Mouse (Mus musculus) T-helper 17 cell (primary cell): ENCODE results near the gene Col18a1.

Experiments
- in situ Hi-C, 2 experiments: fragments of 300-600 bp; cut with MboI, MseI; formaldehyde crosslinking; loops; 1 replicate in 1 of 2; 2 replicates in 1 of 2; pipeline ENCODE4 v1.15.1; 2025; ENCODE audit warnings: high pct_unique_total_duplicates in 2 of 2

Gene Col18a1

GRCm38 (mm10) chr10:77136205-77136604 is 30.1 kb downstream of the Col18a1 start:
- in situ Hi-C loops = loop anchor here in 1 of 2 experiments (10.0 kb wide), 1 partner anchor 329 kb away; no protein-coding TSS in a partner anchor

GRCm38 (mm10) chr10:77135274-77135829 is 31.0 kb downstream of the Col18a1 start:
- in situ Hi-C loops = loop anchor here in 1 of 2 experiments (10.0 kb wide), 1 partner anchor 329 kb away; no protein-coding TSS in a partner anchor

DNA sequence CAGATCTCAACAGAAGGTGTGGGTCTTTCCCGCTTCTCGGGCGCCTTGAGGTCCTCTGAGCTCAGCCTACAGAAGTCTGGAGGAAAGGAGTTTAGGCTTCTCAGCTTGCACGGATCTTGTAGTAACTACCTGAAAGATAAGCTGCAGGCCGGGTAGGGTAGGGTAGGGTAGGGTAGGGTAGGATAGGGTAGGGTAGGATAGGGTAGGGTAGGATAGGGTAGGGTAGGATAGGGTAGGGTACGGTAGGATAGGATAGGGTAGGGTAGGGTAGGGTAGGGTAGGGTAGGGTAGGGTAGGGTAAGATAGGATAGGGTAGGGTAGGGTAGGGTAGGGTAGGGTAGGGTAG is 31.6 kb downstream of the Col18a1 start:
- in situ Hi-C loops = loop anchor here (5.0 to 10.0 kb wide), 2 partner anchors 118 to 330 kb away; no protein-coding TSS in a partner anchor

DNA sequence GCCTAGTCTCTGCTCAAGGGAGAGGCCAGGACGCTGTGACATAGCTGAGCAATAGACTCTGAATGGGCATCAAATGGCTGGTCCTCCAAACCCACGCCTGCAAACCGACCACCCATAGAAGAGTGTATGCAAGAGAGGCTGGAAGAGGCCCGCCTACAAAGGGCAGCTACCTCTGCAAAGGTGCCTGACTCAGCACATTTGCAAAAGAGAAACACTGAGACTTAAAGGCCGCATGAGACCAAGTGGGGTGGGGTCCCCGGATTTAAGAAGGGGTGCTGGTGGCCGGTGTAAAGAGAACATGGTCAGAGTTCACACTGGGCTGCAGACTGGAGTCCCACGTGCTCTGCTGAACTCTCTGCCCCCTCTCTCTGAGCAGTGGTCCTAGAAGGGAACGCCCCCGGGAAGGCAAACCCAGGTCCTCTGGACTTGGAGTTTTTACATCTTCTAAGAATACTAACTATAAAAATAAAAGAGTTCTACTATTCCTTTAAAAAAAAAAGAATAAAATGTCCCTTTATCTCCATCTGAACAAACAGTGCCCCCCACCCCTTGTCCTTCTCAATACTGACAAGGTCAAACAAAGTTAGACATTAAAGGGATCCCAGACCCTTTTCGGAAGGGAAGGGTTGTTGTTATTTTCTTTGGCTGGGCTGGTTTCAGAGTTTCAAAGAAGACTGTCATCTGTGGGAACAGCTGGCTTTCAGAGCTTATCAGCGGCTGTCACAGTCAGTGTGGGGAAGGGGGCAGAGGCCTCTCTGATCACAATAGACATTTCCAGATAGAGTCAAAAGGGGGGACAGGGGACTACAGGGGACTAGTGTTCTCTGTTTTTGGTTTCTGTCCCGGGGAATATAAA is 32.2 kb downstream of the Col18a1 start:
- in situ Hi-C loops = loop anchor here (5.0 to 10.0 kb wide), 2 partner anchors 118 to 331 kb away; no protein-coding TSS in a partner anchor

DNA sequence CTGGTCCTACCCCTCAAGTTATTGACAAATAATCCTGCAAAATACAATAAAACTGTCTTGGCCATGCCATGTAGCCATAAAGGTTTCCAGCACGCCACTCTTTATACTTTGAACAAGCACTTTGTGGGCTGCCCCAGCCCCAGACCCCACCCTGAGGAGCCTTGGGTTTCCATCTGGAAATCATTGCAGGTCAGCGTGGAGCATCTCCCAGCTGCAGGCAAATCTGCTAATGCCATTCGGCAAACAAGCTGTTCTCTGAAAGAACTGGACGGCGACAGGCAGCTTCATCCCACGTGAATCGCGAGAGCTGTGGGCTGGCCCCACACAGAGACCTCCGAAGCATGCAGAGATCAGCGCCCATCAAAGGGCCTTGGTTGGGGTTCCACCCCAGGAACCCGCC is 34.2 kb downstream of the Col18a1 start:
- in situ Hi-C loops = loop anchor here (5.0 to 10.0 kb wide), 2 partner anchors 120 to 333 kb away; no protein-coding TSS in a partner anchor

DNA sequence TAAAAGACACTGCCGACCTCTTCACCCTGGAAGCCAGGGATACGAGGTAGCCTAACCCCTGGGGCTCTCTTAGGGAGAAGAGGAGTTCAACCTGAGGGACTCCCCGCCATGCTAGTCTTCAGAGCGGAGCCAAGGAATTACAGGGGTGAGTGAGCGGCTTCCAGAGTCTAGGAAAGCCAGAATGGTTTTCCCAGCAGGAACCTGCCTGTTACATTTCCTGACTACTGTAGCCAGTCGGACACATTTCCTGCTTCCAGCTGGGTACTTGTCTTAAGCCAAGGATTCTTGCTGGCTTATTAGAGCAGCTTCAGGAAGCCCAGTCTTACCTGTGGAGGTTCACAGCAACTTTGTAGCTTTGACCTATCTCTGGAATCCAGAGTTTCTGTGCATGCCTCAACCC is 34.8 kb downstream of the Col18a1 start:
- in situ Hi-C loops = loop anchor here (5.0 to 10.0 kb wide), 2 partner anchors 121 to 333 kb away; no protein-coding TSS in a partner anchor

- in situ Hi-C loops = loop anchor here (5.0 to 10.0 kb wide), 2 partner anchors 122 to 334 kb away; no protein-coding TSS in a partner anchor
Measured at GRCm38 (mm10) chr10:77130561-77131240, 35.6 kb downstream of the Col18a1 start.

- in situ Hi-C loops = loop anchor here (5.0 to 10.0 kb wide), 2 partner anchors 122 to 335 kb away; no protein-coding TSS in a partner anchor
Measured at GRCm38 (mm10) chr10:77129637-77130410, 36.5 kb downstream of the Col18a1 start.

GRCm38 (mm10) chr10:77127926-77128325 is 38.4 kb downstream of the Col18a1 start:
- in situ Hi-C loops = no loop called here

GRCm38 (mm10) chr10:77126590-77126989 is 39.8 kb downstream of the Col18a1 start:
- in situ Hi-C loops = no loop called here

DNA sequence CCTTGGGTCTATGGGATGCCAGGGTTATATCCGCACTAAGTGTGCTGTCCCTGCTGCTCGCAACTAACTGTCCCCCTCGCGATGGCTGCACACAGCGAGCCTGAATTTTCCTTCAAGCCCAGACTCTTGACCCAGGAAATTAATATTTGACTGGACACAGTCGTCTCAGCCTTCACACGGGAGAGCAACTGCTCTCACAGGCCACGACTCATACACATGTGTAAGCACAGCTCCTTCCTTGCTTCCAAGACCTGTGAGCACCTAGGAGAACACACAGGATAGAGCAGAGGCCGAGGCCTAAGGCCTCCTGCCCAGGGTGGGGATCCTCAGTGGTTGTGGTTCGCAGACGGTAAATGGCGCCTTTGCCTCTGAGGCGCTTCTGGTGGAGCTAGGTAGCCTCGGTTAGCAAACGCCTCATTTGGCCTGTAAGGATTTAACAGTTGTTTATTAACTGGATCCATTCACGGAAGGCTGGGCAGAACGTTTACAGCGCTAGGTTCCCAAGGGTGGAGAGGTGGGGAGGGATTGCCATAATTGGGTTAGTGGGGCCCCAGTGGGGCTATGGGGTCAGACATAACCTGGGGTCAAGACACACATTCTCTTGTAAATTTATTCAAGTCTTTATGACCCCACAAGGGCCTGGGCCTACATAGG is 41.1 kb downstream of the Col18a1 start:
- in situ Hi-C loops = no loop called here

GRCm38 (mm10) chr10:77123953-77124352 is 42.4 kb downstream of the Col18a1 start:
- in situ Hi-C loops = no loop called here

DNA sequence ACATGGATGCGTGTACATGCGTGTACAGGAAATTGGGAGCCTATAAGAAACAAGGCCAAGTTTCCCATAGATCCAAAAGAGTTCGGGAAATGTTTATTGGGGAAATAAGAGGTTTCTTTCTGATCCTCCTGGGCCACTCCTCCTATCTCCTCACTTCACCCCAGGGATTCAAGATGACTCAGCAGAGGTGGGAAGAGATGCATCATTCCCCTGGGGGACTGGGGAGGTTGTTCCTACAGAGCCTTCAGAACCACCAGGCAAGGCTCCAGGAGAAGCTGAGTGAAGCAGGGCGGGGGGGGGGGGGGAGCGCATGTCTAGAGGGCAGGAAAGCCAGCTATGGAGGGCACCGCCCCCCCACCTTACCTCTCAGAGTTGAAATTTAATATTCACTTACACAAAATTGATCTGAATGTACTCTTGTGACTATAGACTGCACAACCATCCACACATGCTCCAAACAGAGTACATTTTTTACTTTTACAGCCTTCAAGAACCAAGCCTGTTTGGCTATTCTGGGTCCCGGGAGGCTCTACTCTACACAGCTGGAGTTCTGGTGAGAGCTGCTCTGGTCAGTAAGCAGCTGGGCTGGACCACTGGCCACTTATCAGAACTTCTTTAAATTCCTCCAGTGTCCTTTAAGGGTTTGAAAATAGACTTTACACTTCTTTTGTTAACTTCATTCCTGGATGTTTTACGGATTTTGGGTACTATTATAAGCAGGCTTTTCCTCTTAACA is 44.9 kb downstream of the Col18a1 start:
- in situ Hi-C loops = no loop called here

GRCm38 (mm10) chr10:77120501-77120900 is 45.8 kb downstream of the Col18a1 start:
- in situ Hi-C loops = no loop called here

DNA sequence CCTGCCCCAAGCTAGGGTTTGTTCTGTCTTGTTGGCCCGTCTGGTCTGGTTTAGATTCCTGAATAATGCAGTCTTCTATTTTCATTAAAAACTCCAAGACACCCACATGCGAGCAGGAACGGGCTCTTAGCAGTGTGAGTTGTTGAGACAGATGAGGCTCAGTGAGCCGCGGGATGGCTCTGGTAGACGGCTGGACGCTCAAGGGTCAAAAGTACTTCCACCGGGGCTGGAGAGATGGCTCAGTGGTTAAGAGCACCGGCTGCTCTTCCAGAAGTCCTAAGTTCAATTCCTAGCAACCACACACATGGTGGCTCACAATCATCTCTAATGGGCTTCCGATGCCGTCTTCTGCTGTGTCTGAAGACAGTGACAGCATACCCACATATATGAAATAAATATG is 46.9 kb downstream of the Col18a1 start:
- in situ Hi-C loops = loop anchor here in 1 of 2 experiments (10.0 kb wide), 1 partner anchor 375 kb away; no protein-coding TSS in a partner anchor

GRCm38 (mm10) chr10:77118361-77118760 is 48.0 kb downstream of the Col18a1 start:
- in situ Hi-C loops = loop anchor here in 1 of 2 experiments (10.0 kb wide), 1 partner anchor 376 kb away; no protein-coding TSS in a partner anchor

DNA sequence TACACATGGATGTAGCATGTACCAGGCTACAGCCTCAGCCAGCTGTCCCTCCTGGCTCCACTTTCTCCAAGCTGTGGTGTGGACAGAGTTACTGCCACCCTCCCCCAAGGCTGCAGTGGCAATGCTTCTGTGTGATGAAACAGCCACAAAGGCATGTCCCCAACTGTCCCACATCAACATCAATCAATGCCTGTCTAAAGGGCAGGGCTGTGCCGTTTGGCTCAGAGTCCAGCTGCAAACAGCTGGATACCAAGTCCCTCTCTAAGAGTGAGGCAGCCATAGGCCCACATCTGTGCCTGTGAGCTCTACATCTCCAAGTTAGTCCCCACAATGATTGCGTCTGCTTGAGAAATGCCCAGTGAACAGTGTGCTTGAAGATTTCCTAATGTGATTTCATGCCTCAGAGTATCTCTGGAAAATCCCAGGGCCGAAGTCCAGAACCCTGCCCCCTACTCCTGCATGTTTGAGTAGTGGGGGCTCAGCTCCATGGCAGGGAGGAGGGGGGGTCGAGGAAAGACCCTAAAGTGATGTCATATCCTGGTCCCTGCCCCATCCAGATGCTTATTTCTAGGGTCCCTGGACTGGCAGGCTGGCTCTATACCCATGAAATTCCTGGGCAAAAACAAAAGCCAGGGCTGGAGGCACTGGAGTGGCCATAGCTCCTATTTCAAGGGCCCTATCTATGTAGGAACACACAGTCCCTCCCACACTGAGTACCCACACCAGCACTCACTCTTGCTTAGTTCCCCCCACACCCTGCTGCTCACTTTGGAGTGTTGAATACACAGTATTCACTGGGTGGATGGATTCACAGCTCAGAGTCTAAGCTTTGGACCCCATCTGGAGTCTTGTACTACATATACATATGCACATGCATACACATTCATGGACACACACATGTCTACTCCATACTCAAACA is 49.6 kb downstream of the Col18a1 start:
- in situ Hi-C loops = loop anchor here in 1 of 2 experiments (10.0 kb wide), 1 partner anchor 378 kb away; no protein-coding TSS in a partner anchor

DNA sequence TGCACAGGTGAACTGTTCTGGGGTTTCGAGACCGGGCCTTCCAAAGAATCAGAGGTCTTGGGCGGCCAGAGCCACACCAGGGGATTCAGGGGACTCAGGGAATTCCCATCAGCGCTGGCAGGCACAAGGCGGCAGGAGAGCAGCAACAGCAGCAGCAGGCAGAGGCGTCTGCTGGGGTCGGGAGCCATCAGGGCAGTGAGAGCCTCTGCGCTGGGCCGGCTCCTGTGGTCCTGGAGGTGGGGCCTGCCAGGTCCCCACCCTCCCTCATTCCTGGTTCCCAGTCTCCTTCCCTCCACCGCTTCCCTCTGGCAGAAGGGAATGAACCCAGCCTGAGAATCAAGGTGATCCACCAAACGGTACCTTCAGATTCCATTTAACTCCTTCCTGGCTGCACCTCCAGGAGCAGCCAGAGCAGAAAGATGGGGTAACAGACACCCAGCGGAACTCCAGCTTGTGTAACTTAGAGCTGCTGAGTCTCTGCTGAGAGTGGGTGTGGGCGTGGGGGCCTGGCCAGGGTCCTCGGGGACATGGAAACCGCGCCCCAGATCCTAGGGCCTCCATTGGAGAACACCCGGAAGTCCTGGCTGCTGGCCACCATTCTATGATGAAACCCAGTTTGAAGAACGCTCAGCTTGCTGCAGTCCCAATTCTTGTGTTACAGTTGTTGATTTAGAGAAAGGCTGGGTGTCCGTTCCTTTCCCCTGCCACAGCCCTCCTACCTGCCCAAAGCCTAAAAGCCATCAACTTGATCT is 52.7 kb downstream of the Col18a1 start:
- in situ Hi-C loops = loop anchor here in 1 of 2 experiments (10.0 kb wide), 1 partner anchor 381 kb away; no protein-coding TSS in a partner anchor
